Mouse (Mus musculus) liver, adult (tissue): ENCODE data around the gene Chga.

Experiments used
- GATA4 ChIP-seq: IDR thresholded peaks from 2 replicates; pipeline ENCODE4 v1.6.1; 2014; ENCODE audit warnings: mild to moderate bottlenecking, low read length; ENCODE audit not compliant: insufficient replicate concordance

The Chga gene

DNA sequence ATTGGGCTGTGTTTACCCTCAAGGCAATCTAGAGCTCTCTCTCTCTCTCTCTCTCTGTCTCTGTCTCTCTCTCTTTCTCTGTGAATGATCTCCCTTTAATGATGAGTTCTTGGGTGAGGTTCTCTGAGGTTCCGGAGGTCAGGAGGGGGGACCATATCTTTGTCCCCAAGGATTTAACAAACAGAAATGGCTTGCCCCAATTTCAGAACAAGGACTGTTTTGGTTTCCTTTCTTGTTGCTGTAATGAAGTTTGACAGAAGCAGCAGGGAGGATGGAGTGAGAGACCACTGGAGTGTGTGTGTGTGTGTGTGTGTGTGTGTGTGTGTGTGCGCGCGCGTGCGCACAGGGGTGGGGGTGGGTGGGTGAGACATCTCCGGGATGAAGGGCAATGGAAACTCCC, 13.6 kb upstream of the Chga start:
- TF ChIP-seq GATA4, result no peak

DNA sequence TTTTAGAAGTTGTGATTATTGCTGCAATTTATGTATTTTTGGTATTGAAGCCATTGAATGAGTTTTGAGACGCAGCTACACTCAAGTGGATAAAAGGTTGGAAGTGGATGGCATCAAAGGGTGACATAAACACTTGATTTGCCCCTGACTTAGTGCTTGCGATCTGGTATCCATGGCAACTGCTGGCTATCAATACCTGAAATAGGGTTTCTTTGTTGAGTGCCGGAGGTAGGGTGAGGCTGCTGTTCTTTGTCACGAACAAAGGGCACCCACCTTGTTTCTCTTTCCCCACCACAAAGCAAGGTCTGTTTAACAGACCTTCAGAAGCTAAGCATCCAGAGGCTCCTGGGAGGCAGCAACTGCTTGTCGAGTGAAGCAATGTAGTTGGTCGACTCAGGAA, 9.6 kb upstream of the Chga start:
- no peak for TF ChIP-seq GATA4

DNA sequence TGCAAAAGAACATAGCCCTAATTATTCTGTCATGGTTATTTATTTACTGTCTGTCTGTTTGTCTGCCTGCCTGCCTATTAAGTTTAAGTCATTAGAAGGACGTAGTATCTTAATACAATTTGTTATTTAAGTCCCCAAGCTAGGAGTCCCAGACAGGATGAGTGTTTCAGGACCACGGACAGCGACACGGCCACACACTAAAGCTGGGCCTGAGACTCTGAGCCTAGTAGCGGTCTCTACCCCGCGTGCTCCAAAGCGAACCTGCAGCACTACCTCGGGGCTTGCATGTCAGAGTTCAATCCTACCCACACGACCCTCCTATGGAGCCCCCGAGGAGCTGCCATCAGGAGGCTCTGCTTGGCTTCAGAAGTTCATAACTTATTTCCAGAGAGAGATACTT, 4.2 kb upstream of the Chga start:
- TF ChIP-seq GATA4, result no peak

DNA sequence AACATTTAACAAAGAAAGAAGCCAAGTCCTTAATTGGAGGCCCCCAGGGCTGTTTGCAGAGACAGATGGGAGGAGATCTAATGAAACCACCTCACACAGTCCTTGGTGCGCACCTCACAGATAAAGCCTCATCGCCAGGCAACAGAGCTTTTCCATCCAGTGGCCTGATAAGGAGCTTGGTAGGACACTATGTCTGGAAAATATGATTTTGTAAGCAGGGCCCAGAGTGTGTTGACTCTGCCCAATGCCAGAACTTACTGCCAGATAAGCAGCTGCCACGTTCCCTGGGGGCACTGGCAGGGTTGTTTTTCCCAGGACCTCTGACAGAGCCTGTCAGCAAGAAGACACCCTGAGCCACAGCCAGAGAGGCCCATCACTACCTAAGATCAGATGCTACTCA, 3.6 kb upstream of the Chga start:
- no peak for TF ChIP-seq GATA4

DNA sequence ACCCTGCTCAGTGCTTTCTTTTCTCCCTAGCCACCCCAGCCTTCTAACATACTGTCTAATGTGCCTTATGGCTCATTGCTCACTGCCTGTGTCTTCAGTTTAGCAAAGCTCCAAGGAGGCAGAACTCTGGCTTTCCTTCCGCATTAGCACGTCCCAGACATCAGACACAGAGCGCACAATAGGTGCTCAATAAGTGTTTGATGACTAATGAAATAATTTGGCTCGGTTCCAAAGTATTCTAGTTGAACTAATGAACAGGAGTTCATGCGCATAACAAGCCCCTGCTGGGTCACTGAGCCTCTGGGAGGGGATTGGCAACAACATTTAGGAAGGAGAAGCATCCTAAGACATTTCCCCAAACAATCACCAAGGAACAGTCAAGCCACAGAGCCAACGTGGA, 2.8 kb upstream of the Chga start:
- TF ChIP-seq GATA4, result no peak

DNA sequence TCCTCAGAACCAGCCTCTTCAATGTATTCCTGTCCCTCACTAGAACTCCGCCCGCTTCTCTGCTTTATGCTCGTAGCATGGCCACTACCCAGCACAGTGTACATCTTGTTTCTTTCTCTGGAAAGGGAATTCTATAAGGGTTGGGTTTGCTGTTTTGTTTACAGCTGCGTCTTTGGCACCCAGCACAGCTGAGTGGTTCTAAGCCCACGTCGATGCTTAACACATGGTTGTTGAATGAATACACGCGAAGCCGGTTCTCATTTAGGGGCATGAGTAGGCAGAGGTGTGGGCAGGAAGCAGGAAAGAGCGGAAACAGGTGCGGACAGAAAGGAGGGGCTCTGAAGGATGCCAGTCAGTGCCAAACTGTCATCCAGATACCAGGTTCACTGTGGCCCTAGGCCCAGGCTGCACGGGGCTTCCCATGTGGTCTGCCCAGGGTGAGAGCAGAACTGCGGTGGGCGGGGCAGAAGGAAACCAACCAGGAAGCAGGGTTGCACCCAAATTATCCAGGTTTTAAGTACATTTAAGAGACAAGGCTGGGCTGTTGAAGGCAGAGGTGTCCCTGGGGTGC, 979 bp upstream of the Chga start:
- no peak for TF ChIP-seq GATA4

DNA sequence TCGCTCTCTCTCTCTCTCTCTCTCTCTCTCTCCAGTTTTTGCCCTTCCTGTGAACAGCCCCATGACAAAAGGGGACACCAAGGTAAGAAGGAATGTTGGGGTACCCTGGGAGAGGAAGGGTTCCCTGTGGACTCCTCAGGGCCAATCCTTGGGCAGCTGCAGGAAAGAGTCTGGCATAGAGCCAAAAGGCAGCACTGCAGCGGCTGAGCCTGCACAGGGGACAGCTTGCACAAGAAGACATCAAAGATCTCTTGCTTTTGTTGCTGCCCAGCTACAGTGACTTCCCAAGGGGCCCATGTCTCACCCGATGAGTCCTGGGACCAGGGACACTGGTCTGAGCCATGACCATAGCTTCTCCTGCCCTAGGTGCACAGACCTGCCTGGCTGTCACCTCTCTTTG, 1.1 kb downstream of the Chga start:
- TF ChIP-seq GATA4, result no peak

DNA sequence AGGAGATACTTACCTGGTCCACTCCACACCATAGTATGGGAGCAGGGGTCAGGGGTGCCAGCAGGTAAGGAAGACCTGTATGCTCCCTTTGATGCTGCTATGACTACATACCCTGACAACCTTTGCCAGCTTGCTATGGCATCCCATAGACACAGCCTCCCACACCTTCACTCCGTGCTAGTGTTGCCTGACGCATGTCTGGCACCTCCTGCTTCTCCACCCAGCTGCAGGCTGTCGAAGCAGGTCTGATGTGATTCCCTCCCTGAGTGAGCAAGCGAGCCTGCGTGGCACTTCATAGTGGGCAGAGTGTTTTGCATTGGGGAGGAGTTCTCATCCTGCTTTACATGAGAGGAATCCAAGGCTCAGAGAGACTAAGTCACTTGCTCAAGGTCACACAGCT, 2.6 kb downstream of the Chga start:
- no peak for TF ChIP-seq GATA4

DNA sequence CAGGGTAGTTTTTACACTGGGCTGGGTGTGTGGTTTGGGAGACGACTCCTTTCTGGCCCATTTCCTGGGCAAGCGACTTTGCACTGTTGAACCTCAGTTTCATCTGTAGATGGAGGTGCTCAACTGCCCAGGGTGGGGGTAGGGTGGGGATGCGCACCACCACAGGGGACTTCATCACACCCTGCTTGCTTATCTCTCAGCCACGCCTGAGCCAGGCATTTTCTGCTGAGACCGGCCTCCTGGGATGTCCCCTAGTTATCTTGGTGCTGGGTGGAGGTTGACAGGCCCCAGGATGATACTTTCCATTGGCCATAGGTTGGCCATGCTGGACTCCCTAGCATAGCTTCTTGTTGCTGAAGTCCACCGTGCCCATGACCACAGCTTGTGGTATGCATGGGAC, 10.3 kb downstream of the Chga start:
- TF ChIP-seq GATA4, result no peak

DNA sequence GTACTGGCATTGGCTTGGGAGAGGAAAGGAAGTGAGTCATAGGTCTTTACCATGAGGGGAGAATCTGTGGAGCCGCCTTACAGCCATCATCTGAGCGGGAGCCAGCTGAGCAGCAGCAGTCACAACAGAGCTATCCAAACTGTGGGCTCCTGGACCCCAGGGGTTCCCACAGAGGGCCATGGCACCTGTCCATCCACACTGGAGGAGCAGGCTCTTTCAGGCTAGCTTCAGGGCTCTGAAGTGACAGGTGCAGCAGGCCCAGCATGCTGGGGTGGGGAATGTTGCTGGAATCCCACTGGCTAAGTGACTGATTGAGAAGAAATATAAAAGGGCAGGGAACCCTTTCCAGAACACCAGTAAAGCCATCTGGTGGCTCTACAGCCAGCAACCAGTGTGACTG, 12.2 kb downstream of the Chga start:
- no peak for TF ChIP-seq GATA4

DNA sequence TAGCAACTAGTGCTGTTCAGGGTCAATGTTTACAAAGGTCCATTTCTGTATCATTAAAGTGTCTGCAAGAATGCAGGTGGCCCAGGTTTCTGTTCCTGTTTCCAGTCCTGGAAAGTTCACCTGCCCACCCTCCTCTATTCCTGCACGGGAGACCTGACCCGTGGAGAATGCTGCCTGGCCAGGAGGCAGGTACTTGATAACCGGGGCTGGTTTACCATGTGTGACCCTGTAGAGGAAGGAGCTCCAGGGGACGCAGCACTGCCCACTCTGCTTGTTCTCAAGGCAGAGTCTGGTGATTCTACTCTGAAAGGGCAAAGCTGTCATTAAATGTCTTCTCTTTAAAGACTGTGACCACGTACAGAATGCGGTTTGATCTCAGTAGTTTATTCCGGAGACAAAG, 13.4 kb downstream of the Chga start:
- TF ChIP-seq GATA4, result no peak

DNA sequence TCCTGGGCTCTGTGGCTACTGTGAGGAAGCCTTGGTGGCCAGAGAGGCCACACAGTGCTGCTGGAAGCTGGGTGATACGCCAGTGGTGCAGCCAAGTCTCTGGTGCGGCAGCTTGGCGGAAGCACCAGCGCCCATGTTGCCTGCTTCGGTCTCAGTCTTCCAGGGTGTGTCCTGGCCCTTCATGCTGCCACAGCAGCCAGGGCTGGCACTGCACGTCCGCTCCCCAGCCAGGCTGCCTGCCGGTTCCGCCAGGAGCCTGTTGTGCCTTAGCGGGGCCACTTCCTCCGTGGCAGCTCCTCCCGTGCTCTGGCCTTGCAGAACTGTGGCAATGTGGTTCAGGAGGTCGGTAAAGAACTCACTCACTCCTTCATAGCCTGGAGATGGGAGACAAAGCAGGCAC, 15.3 kb downstream of the Chga start:
- TF ChIP-seq GATA4, result no peak

DNA sequence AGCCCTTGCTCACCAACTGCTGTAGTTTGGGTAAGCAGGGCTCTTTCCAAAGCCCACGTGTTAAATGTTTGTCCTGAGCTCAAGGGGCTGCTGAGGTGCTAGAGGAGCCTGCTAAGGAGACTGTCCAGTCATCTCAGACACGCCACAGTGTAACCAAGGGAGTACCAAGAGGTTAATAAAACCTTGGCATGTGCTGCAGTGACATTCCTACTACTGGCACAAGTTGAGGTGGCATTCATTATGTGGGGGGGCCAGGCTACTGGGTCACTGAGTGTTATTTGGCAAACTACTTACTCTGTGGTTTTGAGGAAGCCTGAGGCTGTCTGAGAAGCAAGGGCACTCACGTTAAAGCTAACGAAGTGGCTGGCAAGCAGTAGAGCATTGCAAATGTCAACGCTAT, 16.0 kb downstream of the Chga start:
- TF ChIP-seq GATA4, result no peak

DNA sequence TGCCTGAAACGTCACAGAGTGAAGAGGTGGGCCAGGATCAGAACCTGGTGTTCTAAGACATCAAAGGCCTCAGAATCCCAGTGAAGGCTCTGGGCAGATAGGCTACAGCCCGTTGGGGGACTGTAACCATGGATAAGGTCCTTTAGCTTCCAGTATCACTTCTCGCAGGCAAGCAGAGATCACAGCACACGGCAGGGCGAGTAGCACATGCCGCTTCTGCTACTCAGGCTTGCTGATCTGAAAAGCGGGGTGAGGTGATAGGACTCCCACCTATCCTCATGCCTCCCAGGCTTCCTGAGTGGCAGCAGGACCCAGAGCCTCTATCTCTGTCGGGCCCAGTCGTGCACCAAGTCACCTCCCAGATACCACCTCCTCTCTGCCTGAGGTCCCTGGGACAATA, 16.9 kb downstream of the Chga start:
- TF ChIP-seq GATA4, result no peak

DNA sequence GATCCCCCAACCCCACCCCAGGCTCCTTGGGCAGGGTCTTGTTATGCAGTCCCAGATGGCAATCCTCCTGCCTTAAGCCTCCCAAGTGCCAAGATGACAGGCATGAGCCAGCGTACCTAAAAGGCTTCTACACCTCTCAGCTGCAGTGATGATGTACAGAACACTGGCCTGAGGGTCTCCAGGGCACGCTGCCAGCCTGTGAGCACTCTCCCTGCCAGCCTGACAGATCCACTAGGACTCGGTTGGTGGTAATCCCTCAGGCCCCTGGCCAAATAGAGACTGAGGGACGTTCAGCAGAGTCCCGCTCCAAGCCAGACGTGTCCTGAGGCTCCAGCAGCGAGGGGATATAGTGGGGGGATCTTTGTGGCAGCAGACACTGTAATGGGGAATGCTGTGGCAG, 18.3 kb downstream of the Chga start:
- TF ChIP-seq GATA4, result no peak

DNA sequence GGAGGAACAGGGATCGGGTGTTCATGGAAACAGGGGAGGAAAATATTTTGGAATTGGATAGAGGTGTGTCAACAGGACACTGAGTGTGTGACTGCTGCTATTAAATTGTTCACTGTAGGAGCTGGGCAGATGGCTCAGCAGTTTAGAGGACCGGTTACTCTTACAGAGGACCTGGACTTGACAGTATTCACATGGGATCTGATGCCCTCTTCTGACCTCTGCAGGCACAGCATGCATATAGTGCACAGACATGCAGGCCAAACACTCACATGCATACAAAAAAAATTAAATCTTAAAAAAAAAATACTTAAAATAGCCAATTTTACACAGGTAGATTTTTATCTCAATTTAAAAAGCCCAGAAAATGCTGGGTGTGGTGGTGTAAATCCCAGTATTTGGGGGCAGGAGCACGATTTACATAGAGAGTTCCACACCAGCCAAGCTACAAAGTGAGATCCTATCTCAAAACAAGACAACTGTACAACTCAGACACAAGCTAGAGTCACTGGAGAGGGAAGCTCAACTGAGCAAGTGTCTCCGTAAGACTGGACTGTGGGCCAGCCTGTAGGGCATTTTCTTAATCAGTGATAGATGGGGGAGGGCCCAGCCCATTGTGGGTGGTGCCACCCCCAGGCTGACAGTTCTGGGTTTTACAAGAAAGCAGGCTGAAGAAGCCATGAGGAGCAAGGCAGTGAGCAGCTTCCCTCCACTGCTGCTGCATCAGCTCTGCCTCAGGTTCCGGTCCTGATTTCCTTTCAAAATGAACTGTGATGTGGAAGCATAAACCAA, 21.0 kb downstream of the Chga start:
- TF ChIP-seq GATA4, result no peak
